Mouse (Mus musculus): Measurements from ENCODE around the gene Orai2. TPM values are rescaled to one million over a fixed set of nuclear protein-coding genes. Genes with fewer than 3 reads are reported as not detected.
"Not testable (repeated sequence)": the region's sequence is repeated elsewhere in the genome, so short reads cannot be mapped to it uniquely, and the experiment has no call there.

The Orai2 gene
- polyA plus RNA-seq, 2 experiments = 3.0 to 3.6 TPM

DNA sequence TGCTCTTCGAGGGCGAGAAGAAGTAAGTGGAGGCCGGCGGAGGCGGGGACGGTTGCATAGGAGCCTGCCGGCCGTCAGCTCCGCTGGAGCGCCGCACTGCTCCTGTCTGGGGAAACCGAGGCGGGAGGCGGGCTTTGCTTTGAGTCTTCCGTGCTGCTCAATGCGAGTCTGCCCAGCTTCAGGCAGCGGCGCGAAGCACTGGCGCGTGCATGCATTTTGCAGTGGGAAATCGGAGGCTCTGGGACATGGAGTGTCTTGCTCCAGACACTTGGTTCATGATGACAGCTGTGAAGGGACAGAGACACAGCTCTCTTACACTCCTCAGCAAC, 53.8 kb downstream of the Orai2 start:
- no peaks in the 10 kb centered on the region for H3K27me3 ChIP-seq (ENCODE audit: control insufficient read depth, insufficient read depth, low read length)
- TF ChIP-seq CTCF (IDR thresholded peaks at IDR 0.05; ENCODE audit: low read depth) (no peak), EP300 (IDR thresholded peaks at IDR 0.05; ENCODE audit: low read depth) (no peak)
- no peak overlapping the region for H3K27ac ChIP-seq
- no peaks in the 10 kb centered on the region for H3K9me3 ChIP-seq (ENCODE audit: control insufficient read depth, low read length)
- ATAC-seq (ENCODE audit: insufficient read depth) (peak; percentile 78), DNase-seq (ENCODE audit: low read depth in 3 of 3, low spot score in 3 of 3) (no peak)
- H3K36me3 ChIP-seq (replicated peaks; ENCODE audit: control insufficient read depth, insufficient read depth, low read depth) = peaks cover 19% of the 10 kb centered on the region
- peak overlapping the region; percentile 76 to 94 for H3K4me3 ChIP-seq (ENCODE audit: insufficient read depth in 1 of 2, low read depth in 2 of 2, low read length in 2 of 2)
- peak overlapping the region; percentile 93 for H3K4me2 ChIP-seq (ENCODE audit: low read depth)
- peaks cover 3 to 13% of the 10 kb centered on the region in 2 experiments; a peak in 3 of 4 replicates for H3K4me1 ChIP-seq (replicated peaks; ENCODE audit: control insufficient read depth in 2 of 2, insufficient read depth in 2 of 2, low read length in 1 of 2)
- peak overlapping the region; percentile 65 for H3K9ac ChIP-seq (replicated peaks)
- WGBS (ENCODE audit: insufficient replicate concordance) = 0% methylated on average over 22 of the region's 22 CpGs

DNA sequence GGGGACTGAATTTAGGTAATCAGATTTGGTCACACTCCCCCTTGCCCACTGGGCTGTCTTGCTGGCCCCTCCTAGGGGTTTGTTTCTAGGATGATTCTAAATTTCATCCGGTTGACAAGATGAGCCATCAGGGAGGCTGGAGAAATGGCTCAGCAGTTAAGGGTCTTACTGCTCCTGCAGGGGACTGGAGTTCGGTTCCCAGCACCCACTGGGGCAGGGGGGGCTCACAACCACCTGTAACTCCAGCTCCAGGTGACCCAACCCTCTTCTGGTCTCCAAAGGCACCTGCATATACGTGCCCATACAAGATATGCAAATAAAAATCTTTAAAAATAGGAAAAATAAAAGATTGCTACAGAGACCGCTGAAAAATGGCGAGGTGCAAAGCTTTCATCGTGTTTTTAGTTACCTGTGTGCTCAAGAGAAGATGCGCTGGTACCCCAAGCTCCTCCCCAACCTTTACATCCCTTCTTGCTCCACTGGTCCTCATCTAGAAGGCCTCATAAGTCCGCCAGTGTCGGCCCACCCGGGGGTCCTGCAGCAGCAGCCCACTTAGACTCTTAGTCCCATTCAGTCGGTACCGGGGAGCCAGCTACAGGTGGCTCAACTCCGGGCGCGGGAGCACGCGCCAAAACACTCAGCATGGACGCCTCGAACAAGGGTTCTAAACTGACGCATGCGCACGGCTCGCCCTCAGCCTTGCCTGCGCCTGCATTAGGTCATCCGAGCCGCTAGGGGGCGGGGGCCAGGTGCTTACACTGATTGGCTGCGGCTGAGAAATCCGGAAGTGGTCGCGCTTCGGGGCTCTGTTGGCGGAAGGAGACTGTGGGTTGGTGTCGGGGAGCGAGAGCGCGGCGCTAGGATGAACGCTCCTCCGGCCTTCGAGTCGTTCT, 54.4 kb downstream of the Orai2 start, which contains the start of gene Polr2j:
Gene Polr2j, plus strand, starts transcription at position 741 of the 893 bp plus-strand sequence.
- H3K27me3 ChIP-seq (ENCODE audit: control insufficient read depth, insufficient read depth, low read length) = no peaks in the 10 kb centered on the region
- peak; percentile 91 to 93 (median 93) for DNase-seq (ENCODE audit: low read depth in 3 of 3, low spot score in 3 of 3)
- H3K9ac ChIP-seq (replicated peaks) = peak within 1 kb of the TSS; percentile 72
- 3% methylated on average over 42 of the region's 42 CpGs for WGBS (ENCODE audit: insufficient replicate concordance)
- ATAC-seq (ENCODE audit: insufficient read depth) = peak; percentile 95
- H3K27ac ChIP-seq = no peak within 1 kb of the TSS
- TF ChIP-seq EP300 (IDR thresholded peaks at IDR 0.05; ENCODE audit: low read depth) (no peak), CTCF (IDR thresholded peaks at IDR 0.05; ENCODE audit: low read depth) (peak; percentile 99)
- H3K9me3 ChIP-seq (ENCODE audit: control insufficient read depth, low read length) = no peaks in the 10 kb centered on the region
- peaks cover 3 to 13% of the 10 kb centered on the region in 2 experiments; a peak in 3 of 4 replicates for H3K4me1 ChIP-seq (replicated peaks; ENCODE audit: control insufficient read depth in 2 of 2, insufficient read depth in 2 of 2, low read length in 1 of 2)
- H3K4me3 ChIP-seq (ENCODE audit: insufficient read depth in 1 of 2, low read depth in 2 of 2, low read length in 2 of 2) = peak within 1 kb of the TSS; percentile 76 to 94
- peaks cover 13% of the 10 kb centered on the region for H3K36me3 ChIP-seq (replicated peaks; ENCODE audit: control insufficient read depth, insufficient read depth, low read depth)
- peak within 1 kb of the TSS; percentile 93 for H3K4me2 ChIP-seq (ENCODE audit: low read depth)

DNA sequence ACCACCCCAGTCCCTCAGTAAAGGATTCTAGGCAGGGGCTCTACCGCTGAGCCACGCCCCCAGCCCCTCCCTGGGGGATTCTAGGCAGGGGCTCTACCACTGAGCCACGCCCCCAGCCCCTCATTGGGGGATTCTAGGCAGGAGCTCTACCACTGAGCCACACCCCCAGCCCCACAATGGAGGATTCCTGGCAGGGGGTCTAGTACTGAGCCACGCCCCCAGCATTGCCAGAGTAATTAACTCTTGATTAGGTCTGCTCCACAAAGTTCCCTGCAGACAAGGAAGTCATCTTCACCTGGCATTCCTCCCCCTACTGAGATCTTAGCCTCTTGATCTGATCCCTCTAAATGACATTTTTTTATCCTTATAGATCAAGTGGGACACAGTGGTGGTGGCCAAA, 57.0 kb downstream of the Orai2 start:
- H3K4me3 ChIP-seq (ENCODE audit: insufficient read depth in 1 of 2, low read depth in 2 of 2, low read length in 2 of 2); H3K9ac ChIP-seq (replicated peaks); H3K27ac ChIP-seq; H3K4me2 ChIP-seq (ENCODE audit: low read depth); H3K27me3 ChIP-seq (ENCODE audit: control insufficient read depth, insufficient read depth, low read length); DNase-seq (ENCODE audit: low read depth in 3 of 3, low spot score in 3 of 3); ATAC-seq (ENCODE audit: insufficient read depth); H3K9me3 ChIP-seq (ENCODE audit: control insufficient read depth, low read length); H3K36me3 ChIP-seq (replicated peaks; ENCODE audit: control insufficient read depth, insufficient read depth, low read depth): not testable (repeated sequence)
- 35% methylated on average over 4 of the region's 4 CpGs for WGBS (ENCODE audit: insufficient replicate concordance)
- peaks cover 3 to 16% of the 10 kb centered on the region in 2 experiments; a peak in 3 of 4 replicates for H3K4me1 ChIP-seq (replicated peaks; ENCODE audit: control insufficient read depth in 2 of 2, insufficient read depth in 2 of 2, low read length in 1 of 2)

DNA sequence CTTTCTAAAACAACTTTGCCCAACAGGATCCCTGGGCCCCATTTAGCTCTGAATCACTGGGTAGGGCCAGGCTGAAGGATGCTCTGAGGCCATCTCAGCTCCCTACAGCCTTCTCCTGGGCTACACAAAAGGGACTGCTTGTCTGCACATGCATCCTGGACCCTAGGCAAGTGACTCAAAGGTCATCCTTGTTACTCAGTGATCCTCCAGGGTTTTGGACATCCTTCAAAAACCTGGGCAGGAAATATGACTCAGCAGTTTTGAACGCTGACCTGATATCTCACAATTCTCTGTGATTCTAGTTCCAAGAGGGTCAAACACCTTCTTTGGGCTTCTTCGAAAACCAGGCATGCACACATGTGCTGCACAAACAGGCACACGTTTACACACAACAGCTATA, 61.5 kb downstream of the Orai2 start:
- H3K4me3 ChIP-seq (ENCODE audit: insufficient read depth in 1 of 2, low read depth in 2 of 2, low read length in 2 of 2) = no peak overlapping the region
- H3K9ac ChIP-seq (replicated peaks) = no peak overlapping the region
- H3K9me3 ChIP-seq (ENCODE audit: control insufficient read depth, low read length) = no peaks in the 10 kb centered on the region
- H3K4me1 ChIP-seq (replicated peaks; ENCODE audit: control insufficient read depth in 2 of 2, insufficient read depth in 2 of 2, low read length in 1 of 2) = 0 out of 4 replicates have a peak, but pooled peaks cover 0 to 3% of the 10 kb centered on the region in 2 experiments
- no peaks in the 10 kb centered on the region for H3K27me3 ChIP-seq (ENCODE audit: control insufficient read depth, insufficient read depth, low read length)
- TF ChIP-seq EP300 (IDR thresholded peaks at IDR 0.05; ENCODE audit: low read depth) (no peak), CTCF (IDR thresholded peaks at IDR 0.05; ENCODE audit: low read depth) (no peak)
- H3K27ac ChIP-seq = no peak overlapping the region
- ATAC-seq (ENCODE audit: insufficient read depth) = no peak
- no peaks in the 10 kb centered on the region for H3K36me3 ChIP-seq (replicated peaks; ENCODE audit: control insufficient read depth, insufficient read depth, low read depth)
- 40% methylated on average over 3 of the region's 3 CpGs for whole genome bisulfite sequencing (ENCODE audit: insufficient replicate concordance)
- DNase-seq (ENCODE audit: low read depth in 3 of 3, low spot score in 3 of 3) = no peak
- H3K4me2 ChIP-seq (ENCODE audit: low read depth) = no peak overlapping the region

DNA sequence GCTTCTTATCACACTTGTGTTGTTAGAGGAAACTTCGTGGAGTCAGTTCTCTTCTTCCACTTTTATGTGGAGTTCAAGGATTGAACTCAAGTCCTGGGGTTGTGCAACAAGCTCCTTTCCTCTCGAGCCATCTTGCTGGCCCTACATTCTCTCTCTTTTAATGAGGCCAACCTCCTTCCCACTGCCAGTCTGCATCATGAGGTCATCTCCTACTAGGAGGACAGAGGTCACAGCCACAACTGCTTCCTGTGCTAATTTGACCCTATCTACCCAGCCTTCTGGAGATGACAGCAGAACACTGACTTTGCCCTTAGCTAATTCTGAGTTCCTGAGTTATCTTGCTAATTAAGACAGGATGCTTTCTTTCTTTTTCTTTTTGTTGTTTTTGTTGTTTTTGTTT, 62.0 kb downstream of the Orai2 start:
- no peaks in the 10 kb centered on the region for H3K9me3 ChIP-seq (ENCODE audit: control insufficient read depth, low read length)
- no peak for DNase-seq (ENCODE audit: low read depth in 3 of 3, low spot score in 3 of 3)

More for the DNA sequence above, 62.0 kb downstream of the Orai2 start:
- Histone ChIP-seq H3K36me3 (replicated peaks; ENCODE audit: control insufficient read depth, insufficient read depth, low read depth) (no peaks in the 10 kb centered on the region), H3K27ac (no peak overlapping the region), H3K9ac (replicated peaks) (no peak overlapping the region), H3K4me1 (replicated peaks; ENCODE audit: control insufficient read depth in 2 of 2, insufficient read depth in 2 of 2, low read length in 1 of 2) (0 out of 4 replicates have a peak, but pooled peaks cover 0 to 3% of the 10 kb centered on the region in 2 experiments), H3K4me2 (ENCODE audit: low read depth) (no peak overlapping the region), H3K27me3 (ENCODE audit: control insufficient read depth, insufficient read depth, low read length) (no peaks in the 10 kb centered on the region), H3K4me3 (ENCODE audit: insufficient read depth in 1 of 2, low read depth in 2 of 2, low read length in 2 of 2) (no peak overlapping the region)
- 34% methylated on average over 2 of the region's 2 CpGs for WGBS (ENCODE audit: insufficient replicate concordance)
- no peak for ATAC-seq (ENCODE audit: insufficient read depth)
- TF ChIP-seq EP300 (IDR thresholded peaks at IDR 0.05; ENCODE audit: low read depth) (no peak), CTCF (IDR thresholded peaks at IDR 0.05; ENCODE audit: low read depth) (no peak)
